ENCODE assay signal across 8 mouse cellular contexts in the genomic region with DNA sequence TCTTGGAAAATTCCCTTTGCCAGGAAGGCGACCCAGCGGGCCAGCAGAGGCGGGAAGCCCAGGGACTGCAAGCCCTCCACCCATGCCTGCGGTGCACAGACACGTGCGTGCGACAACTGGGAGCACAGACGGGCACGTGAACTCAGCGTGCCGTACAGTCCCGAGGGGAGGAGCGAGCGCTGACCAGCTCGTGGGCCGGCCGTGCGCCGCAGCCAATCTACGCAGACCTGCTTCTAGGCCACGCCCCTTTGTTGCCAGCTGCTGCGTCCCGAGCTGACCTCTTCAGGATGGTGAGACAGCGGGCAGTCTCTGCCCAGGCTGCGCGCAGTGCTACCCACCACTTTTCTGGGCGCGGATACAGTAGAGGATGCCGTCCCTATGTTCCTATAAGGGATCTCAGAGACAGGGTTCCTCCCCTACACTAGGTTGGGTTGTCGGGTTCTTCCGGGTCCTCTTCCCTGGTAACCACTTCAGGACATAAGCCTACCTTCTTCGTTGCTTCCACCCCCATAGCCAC. TPM values are rescaled to one million over a fixed set of nuclear protein-coding genes. Genes with fewer than 3 reads are reported as not detected.
DNase-seq lines count a peak whose midpoint lies in the region; ATAC-seq and TF ChIP-seq lines count a peak whose summit lies in the region.

No protein-coding gene starts in this region.

- H3K9ac ChIP-seq in embryonic facial prominence, embryonic 15.5 days = no peak overlapping the region
- H3K9ac ChIP-seq in limb, embryonic 12.5 days (replicated peaks) = peak overlapping the region; percentile 50; the same call in 1 of the 2 replicates
- H3K9ac ChIP-seq in midbrain, embryonic 14.5 days (replicated peaks; ENCODE audit: low read length) = peak overlapping the region; percentile 46

- no peak for TF ChIP-seq CTCF in bone marrow macrophage, adult 2 months (IDR thresholded peaks at IDR 0.05; ENCODE audit: low read depth, low read length)

- peaks cover 27% of the 10 kb centered on the region for H3K4me1 ChIP-seq in bone marrow macrophage, adult 2 months (ENCODE audit: control insufficient read depth, insufficient read depth, low read length)
- H3K4me1 ChIP-seq in embryonic facial prominence, embryonic 15.5 days = peaks cover 8% of the 10 kb centered on the region
- no peaks in the 10 kb centered on the region for H3K4me1 ChIP-seq in limb, embryonic 12.5 days (replicated peaks)
- H3K4me1 ChIP-seq in midbrain, embryonic 14.5 days (ENCODE audit: control insufficient read depth, insufficient read depth, low read length) = no peaks in the 10 kb centered on the region; the same call in 1 of the 2 replicates

- DNase-seq in 416B (ENCODE audit: low read depth) = peak; percentile 96
- peak; percentile 94 for DNase-seq in heart, adult 8-10 months (ENCODE audit: low spot score)
- DNase-seq in kidney, adult 8-10 months = peak; percentile 98
- DNase-seq in midbrain, embryonic 14.5 days = peak; percentile 90
- peak; percentile 68 for DNase-seq in spleen, adult 12 weeks (ENCODE audit: low spot score)

- H3K4me3 ChIP-seq in bone marrow macrophage, adult 2 months (ENCODE audit: insufficient read depth, low read length) = peak overlapping the region; percentile 60
- H3K4me3 ChIP-seq in embryonic facial prominence, embryonic 15.5 days (replicated peaks) = peak overlapping the region; percentile 49
- peak overlapping the region; percentile 48 for H3K4me3 ChIP-seq in limb, embryonic 12.5 days (replicated peaks)
- peak overlapping the region; percentile 51 for H3K4me3 ChIP-seq in midbrain, embryonic 14.5 days (replicated peaks; ENCODE audit: low read depth, low read length)

- H3K4me2 ChIP-seq in embryonic facial prominence, embryonic 15.5 days (replicated peaks) = peak overlapping the region; percentile 77
- H3K4me2 ChIP-seq in limb, embryonic 12.5 days = peak overlapping the region; percentile 78
- peak overlapping the region; percentile 91 for H3K4me2 ChIP-seq in midbrain, embryonic 14.5 days (ENCODE audit: low read length)

- whole genome bisulfite sequencing in embryonic facial prominence, embryonic 15.5 days = under 1% methylated on average over 32 of the region's 32 CpGs
- WGBS in limb, embryonic 12.5 days = under 1% methylated on average over 32 of the region's 32 CpGs
- 1% methylated on average over 32 of the region's 32 CpGs for whole genome bisulfite sequencing in midbrain, embryonic 14.5 days

- peak; percentile 96 for ATAC-seq in embryonic facial prominence, embryonic 15.5 days (ENCODE audit: insufficient number of reproducible peaks, low FRiP score, low TSS enrichment, low read depth)
- peak; percentile 98 for ATAC-seq in limb, embryonic 12.5 days (ENCODE audit: insufficient number of reproducible peaks, insufficient read depth, low FRiP score, low TSS enrichment, low read depth)
- peak; percentile 96 for ATAC-seq in midbrain, embryonic 14.5 days (ENCODE audit: low FRiP score, low TSS enrichment)

- no peaks in the 10 kb centered on the region for H3K9me3 ChIP-seq in embryonic facial prominence, embryonic 15.5 days (replicated peaks)
- no peaks in the 10 kb centered on the region for H3K9me3 ChIP-seq in limb, embryonic 12.5 days
- no peaks in the 10 kb centered on the region for H3K9me3 ChIP-seq in midbrain, embryonic 14.5 days (ENCODE audit: control insufficient read depth, low read length)

- H3K36me3 ChIP-seq in embryonic facial prominence, embryonic 15.5 days = no peaks in the 10 kb centered on the region
- no peaks in the 10 kb centered on the region for H3K36me3 ChIP-seq in limb, embryonic 12.5 days
- no peaks in the 10 kb centered on the region for H3K36me3 ChIP-seq in midbrain, embryonic 14.5 days (ENCODE audit: control insufficient read depth, insufficient read depth, low read length)

- H3K27ac ChIP-seq in bone marrow macrophage, adult 2 months (ENCODE audit: insufficient read depth, low read depth, low read length) = peak overlapping the region; percentile 72
- H3K27ac ChIP-seq in embryonic facial prominence, embryonic 15.5 days (replicated peaks) = 0 out of 2 replicates have a peak overlapping the region, but pooled peaks have one; percentile 24
- no peak overlapping the region for H3K27ac ChIP-seq in limb, embryonic 12.5 days
- no peak overlapping the region for H3K27ac ChIP-seq in midbrain, embryonic 14.5 days (replicated peaks; ENCODE audit: low read depth, low read length)

- TF ChIP-seq POLR2A in bone marrow macrophage, adult 2 months (IDR thresholded peaks at IDR 0.05; ENCODE audit: borderline replicate concordance, low read depth, low read length) = no peak

- H3K27me3 ChIP-seq in embryonic facial prominence, embryonic 15.5 days = no peaks in the 10 kb centered on the region
- no peaks in the 10 kb centered on the region; the same call in 1 of the 2 replicates for H3K27me3 ChIP-seq in limb, embryonic 12.5 days
- no peaks in the 10 kb centered on the region for H3K27me3 ChIP-seq in midbrain, embryonic 14.5 days (ENCODE audit: control insufficient read depth, insufficient read depth, low read length)

RNA-seq across cellular contexts. Expression of a gene that starts 18.4 kb away (rescaled TPM):
- polyA plus RNA-seq in bone marrow macrophage, adult 2 months (2012; ENCODE audit: insufficient read depth, insufficient read length, missing spikeins) = 39.6 and 41.8 TPM in 2 replicates
- polyA plus RNA-seq in embryonic facial prominence, embryonic 15.5 days (2015; fragmentation: Nextera tagmentation; extraction: Ambion mirVana) = 13.9 and 16.6 TPM in 2 replicates
- total RNA-seq in heart, adult 8-10 months (2022) = 10 to 100 TPM in 2 of 4 experiments, 1 to 10 TPM in 2; 5.5 to 14.7 (median 9.7) TPM
- polyA plus RNA-seq in limb, embryonic 12.5 days (2016; fragmentation: Nextera tagmentation; extraction: Ambion mirVana) = 15.7 and 15.9 TPM in 2 replicates
- polyA plus RNA-seq in midbrain, embryonic 14.5 days (2014; fragmentation: Nextera tagmentation; extraction: Ambion mirVana) = 28.7 and 31.4 TPM in 2 replicates

Comparison
In these comparisons a context has a peak if more than half of its experiments do, and no peak if none do; other contexts are left out.
1. H3K27ac ChIP-seq: peak in bone marrow macrophage, adult 2 months (single experiment) and embryonic facial prominence, embryonic 15.5 days (single experiment); none in limb, embryonic 12.5 days (single experiment) and midbrain, embryonic 14.5 days (single experiment).
2. Peak in every context shown above with its lines, with median percentiles within 50 percentile points of each other: DNase-seq, H3K4me3 ChIP-seq, ATAC-seq and H3K4me2 ChIP-seq.